Mouse (Mus musculus) liver, embryonic 14.5 days (tissue): ENCODE measurements around the gene Jhy. TPM values are rescaled to one million over a fixed set of nuclear protein-coding genes. Genes with fewer than 3 reads are reported as not detected.

Experiments used
- ATAC-seq: fragments of 200-750 bp; cut with Nextera tagmentation; 2 replicates; pipeline ENCODE4 v1.8.0; 2017; ENCODE audit warnings: moderate number of reproducible peaks, mild to moderate bottlenecking, moderate library complexity; ENCODE audit not compliant: insufficient read depth
- DNase-seq, 3 experiments: peaks; one replicate each; pipeline ENCODE4 v3.0.0-alpha.2; 2012 to 2013; ENCODE audit warnings: low read depth in 3 of 3, low spot score in 3 of 3
- H3K27ac ChIP-seq: fragments of 300-500 bp; sonication (generic); 2 replicates; pipeline ENCODE4 v1.5.1; 2014; ENCODE audit warnings: moderate library complexity, mild to moderate bottlenecking, control low read depth, inconsistent platforms
- H3K27me3 ChIP-seq: fragments of 300-500 bp; sonication (generic); 2 replicates; pipeline ENCODE4 v1.6.1; 2014; ENCODE audit warnings: mild to moderate bottlenecking, low read length, moderate library complexity; ENCODE audit not compliant: control insufficient read depth, insufficient read depth
- H3K36me3 ChIP-seq: fragments of 300-500 bp; sonication (generic); replicated peaks from 2 replicates; pipeline ENCODE4 v1.6.1; 2014; ENCODE audit warnings: low read depth; ENCODE audit not compliant: control insufficient read depth, insufficient read depth
- H3K4me1 ChIP-seq, 2 experiments: fragments of 200-500 bp in 1 of 2; fragments of 300-500 bp in 1 of 2; sonication (generic) in 1 of 2; replicated peaks; 2 replicates each; pipeline ENCODE4 v1.6.1; 2012 to 2014; ENCODE audit warnings: antibody characterized with exemption in 1 of 2, inconsistent platforms in 1 of 2, low read length in 1 of 2; ENCODE audit not compliant: control insufficient read depth in 2 of 2, insufficient read depth in 2 of 2
- H3K4me2 ChIP-seq: fragments of 300-500 bp; sonication (generic); 2 replicates; pipeline ENCODE4 v1.6.1; 2014; ENCODE audit warnings: low read depth, mild to moderate bottlenecking, control low read depth, moderate library complexity
- H3K4me3 ChIP-seq, 2 experiments: fragments of 200-500 bp in 1 of 2; fragments of 300-500 bp in 1 of 2; sonication (generic) in 1 of 2; 2 replicates each; pipeline ENCODE4 v1.5.1; 2012 to 2014; ENCODE audit warnings: low read depth in 2 of 2, low read length in 2 of 2, mild to moderate bottlenecking in 2 of 2, control low read depth in 1 of 2, inconsistent platforms in 1 of 2, moderate library complexity in 1 of 2; ENCODE audit not compliant: insufficient read depth in 1 of 2
- H3K9ac ChIP-seq: fragments of 300-500 bp; sonication (generic); replicated peaks from 2 replicates; pipeline ENCODE4 v1.6.1; 2014; ENCODE audit warnings: mild to moderate bottlenecking, control low read depth, moderate library complexity
- H3K9me3 ChIP-seq: fragments of 300-500 bp; sonication (generic); 2 replicates; pipeline ENCODE4 v1.6.1; 2016; ENCODE audit warnings: low read length, mixed read lengths; ENCODE audit not compliant: control insufficient read depth
- CTCF ChIP-seq: IDR thresholded peaks from 2 replicates; pipeline ENCODE4 v1.5.1; 2016; ENCODE audit warnings: antibody characterized with exemption, low read depth, control low read depth
- EP300 ChIP-seq: IDR thresholded peaks from 2 replicates; pipeline ENCODE4 v1.6.1; 2016; ENCODE audit warnings: antibody characterized with exemption, low read depth
- WGBS: fragments of 180-500 bp; shearing (Covaris S2); extraction: QIAGEN DNeasy Blood & Tissue Kit; methylation state at CpG from one replicate; pipeline ENCODE4 v1.1.7; 2014; ENCODE audit not compliant: insufficient replicate concordance; 5-methylcytosine and 5-hydroxymethylcytosine counted together
- polyA plus RNA-seq, 2 experiments: library from polyadenylated mRNA; depleted of rRNA in 1 of 2; stranded (reverse) in 1 of 2; unstranded in 1 of 2; fragments of >200 nt; fragmentation: Nextera tagmentation in 1 of 2; extraction: Ambion mirVana in 1 of 2; gene quantifications; 2 replicates each; pipeline versions ENCODE4 v1.2.1 to v1.2.3; 2012 to 2014

The Jhy gene
- polyA plus RNA-seq, 2 experiments: 0.04 to 0.08 TPM

GRCm38 (mm10) chr9:40927351-40927980 lies 36.5 kb downstream of the Jhy start:
- Histone ChIP-seq H3K27ac (no peak overlapping the region), H3K36me3 (no peaks in the 10 kb centered on the region), H3K4me3 (no peak overlapping the region), H3K4me1 (no peaks in the 10 kb centered on the region), H3K27me3 (no peaks in the 10 kb centered on the region), H3K9me3 (no peaks in the 10 kb centered on the region), H3K9ac (no peak overlapping the region), H3K4me2 (no peak overlapping the region)
- TF ChIP-seq EP300: no peak
- no peak for TF ChIP-seq CTCF
- ATAC-seq (no peak), DNase-seq (no peak)
- WGBS: 71% methylated on average over 17 of the region's 17 CpGs

- Histone ChIP-seq H3K9ac (no peak overlapping the region), H3K27me3 (no peaks in the 10 kb centered on the region), H3K4me3 (no peak overlapping the region), H3K27ac (no peak overlapping the region), H3K4me2 (no peak overlapping the region), H3K36me3 (no peaks in the 10 kb centered on the region), H3K4me1 (no peaks in the 10 kb centered on the region), H3K9me3 (no peaks in the 10 kb centered on the region)
- DNase-seq (no peak), ATAC-seq (no peak)
- TF ChIP-seq CTCF: no peak
- TF ChIP-seq EP300: no peak
- WGBS: 49% methylated on average over 12 of the region's 12 CpGs
Measured at GRCm38 (mm10) chr9:40917871-40918613, 45.9 kb downstream of the Jhy start.

- no peaks in the 10 kb centered on the region for H3K27me3 ChIP-seq
- TF ChIP-seq CTCF: no peak
- no peak for TF ChIP-seq EP300
- H3K27ac ChIP-seq: no peak overlapping the region
- H3K36me3 ChIP-seq: no peaks in the 10 kb centered on the region
- no peak for ATAC-seq
- no peak overlapping the region for H3K9ac ChIP-seq
- no peak overlapping the region for H3K4me3 ChIP-seq
- no peaks in the 10 kb centered on the region for H3K9me3 ChIP-seq
- no peak for DNase-seq
- H3K4me1 ChIP-seq: no peaks in the 10 kb centered on the region
- H3K4me2 ChIP-seq: no peak overlapping the region
- 60% methylated on average over 7 of the region's 7 CpGs for WGBS
Measured at GRCm38 (mm10) chr9:40908915-40909314, 55.0 kb downstream of the Jhy start.

GRCm38 (mm10) chr9:40908411-40908810 lies 55.5 kb downstream of the Jhy start:
- H3K27me3 ChIP-seq: no peaks in the 10 kb centered on the region
- no peak overlapping the region for H3K4me2 ChIP-seq
- WGBS: 74% methylated on average over 8 of the region's 8 CpGs
- ATAC-seq (no peak), DNase-seq (no peak)
- H3K27ac ChIP-seq: no peak overlapping the region
- no peak overlapping the region for H3K9ac ChIP-seq
- H3K4me3 ChIP-seq: no peak overlapping the region
- H3K4me1 ChIP-seq: no peaks in the 10 kb centered on the region
- H3K9me3 ChIP-seq: no peaks in the 10 kb centered on the region
- no peaks in the 10 kb centered on the region for H3K36me3 ChIP-seq
- no peak for TF ChIP-seq CTCF
- no peak for TF ChIP-seq EP300

- Histone ChIP-seq H3K27ac (no peak overlapping the region), H3K9me3 (no peaks in the 10 kb centered on the region), H3K4me2 (no peak overlapping the region), H3K4me3 (no peak overlapping the region), H3K4me1 (no peaks in the 10 kb centered on the region), H3K9ac (no peak overlapping the region), H3K27me3 (no peaks in the 10 kb centered on the region), H3K36me3 (no peaks in the 10 kb centered on the region)
- TF ChIP-seq EP300: no peak
- TF ChIP-seq CTCF: no peak
- ATAC-seq: no peak
- WGBS: 38% methylated on average over 8 of the region's 8 CpGs
- DNase-seq: no peak
Measured at GRCm38 (mm10) chr9:40907413-40907812, 56.5 kb downstream of the Jhy start.
